Mouse (Mus musculus) C2C12 (cell line): ENCODE measurements at regions not wholly inside any gene's neighbourhood (a gene's known extent, or its start where the extent isn't known, plus 50 kb on each side); places are given as distances from the start of the nearest gene placed in this dataset.

Experiments
- CTCF ChIP-seq: IDR thresholded peaks from one replicate; pipeline ENCODE4 v1.5.1; 2011; ENCODE audit not compliant: control insufficient read depth, insufficient read depth, insufficient read length
- FOSL1 ChIP-seq: IDR thresholded peaks from one replicate; pipeline ENCODE4 v1.8.0; 2011; ENCODE audit warnings: mild to moderate bottlenecking, low read length; ENCODE audit not compliant: poor library complexity, insufficient read depth, severe bottlenecking
- MAX ChIP-seq: IDR thresholded peaks from one replicate; pipeline ENCODE4 v1.6.1; 2011; ENCODE audit warnings: mild to moderate bottlenecking, control low read depth
- MYOD1 ChIP-seq: IDR thresholded peaks from one replicate; pipeline ENCODE4 v1.6.1; 2011; ENCODE audit warnings: low read depth; ENCODE audit not compliant: control insufficient read depth, insufficient read length
- MYOG ChIP-seq: IDR thresholded peaks from one replicate; pipeline ENCODE4 v1.6.1; 2011; ENCODE audit not compliant: control insufficient read depth, insufficient read length; ENCODE audit errors: extremely low read depth
- USF1 ChIP-seq: IDR thresholded peaks from one replicate; pipeline ENCODE4 v1.6.1; 2011; ENCODE audit warnings: low read depth, mild to moderate bottlenecking, control low read depth, moderate library complexity

- no peak for TF ChIP-seq CTCF
- no peak for TF ChIP-seq MAX
- TF ChIP-seq MYOD1, result no peak
- no peak for TF ChIP-seq FOSL1
- no peak for TF ChIP-seq USF1
- no peak for TF ChIP-seq MYOG
Observed at GRCm38 (mm10) chr16:29871395-29871794, 192.8 kb upstream of the Hes1 start.
